Mouse (Mus musculus): ENCODE results near the gene Snrnp48. TPM values are rescaled to one million over a fixed set of nuclear protein-coding genes. Genes with fewer than 3 reads are reported as not detected.

The Snrnp48 gene
- polyA plus RNA-seq (2016; fragmentation: Nextera tagmentation; extraction: Ambion mirVana): 35.5 and 36.4 TPM in 2 replicates

- Histone ChIP-seq H3K27me3 (ENCODE audit: low read depth, poor library complexity, severe bottlenecking) (no peaks in the 10 kb centered on the region), H3K27ac (peak within 1 kb of the TSS; percentile 88), H3K4me1 (peaks cover 7% of the 10 kb centered on the region; the same call in 1 of the 2 replicates), H3K36me3 (peaks cover 22% of the 10 kb centered on the region), H3K9me3 (replicated peaks) (no peaks in the 10 kb centered on the region), H3K4me3 (peak within 1 kb of the TSS; percentile 75)
- WGBS: under 1% methylated on average over 59 of the region's 59 CpGs
- peak; percentile 90 for DNase-seq (ENCODE audit: low spot score)
These were observed at the start of gene Snrnp48 for GRCm38 (mm10) chr13:38204702-38205482. TSS of gene Snrnp48 (plus strand) at chr13:38204938.

- Histone ChIP-seq H3K9me3 (replicated peaks) (no peaks in the 10 kb centered on the region), H3K27me3 (ENCODE audit: low read depth, poor library complexity, severe bottlenecking) (peaks cover 49% of the 10 kb centered on the region), H3K4me3 (no peak overlapping the region), H3K27ac (no peak overlapping the region), H3K36me3 (no peaks in the 10 kb centered on the region), H3K4me1 (peaks cover 20% of the 10 kb centered on the region)
- DNase-seq (ENCODE audit: low spot score): no peak
- 2% methylated on average over 2 of the region's 2 CpGs for WGBS
These were observed 49.2 kb upstream of the Snrnp48 start for GRCm38 (mm10) chr13:38155523-38155922.

GRCm38 (mm10) chr13:38157635-38158034, 47.1 kb upstream of the Snrnp48 start:
- no peak for DNase-seq (ENCODE audit: low spot score)
- Histone ChIP-seq H3K9me3 (replicated peaks) (no peaks in the 10 kb centered on the region), H3K27me3 (ENCODE audit: low read depth, poor library complexity, severe bottlenecking) (peaks cover 28% of the 10 kb centered on the region), H3K27ac (no peak overlapping the region), H3K4me3 (no peak overlapping the region), H3K4me1 (peaks cover 1% of the 10 kb centered on the region), H3K36me3 (no peaks in the 10 kb centered on the region)
- WGBS: 36% methylated on average over 6 of the region's 6 CpGs

GRCm38 (mm10) chr13:38162002-38162401, 42.7 kb upstream of the Snrnp48 start:
- Histone ChIP-seq H3K4me1 (no peaks in the 10 kb centered on the region), H3K4me3 (no peak overlapping the region), H3K27me3 (ENCODE audit: low read depth, poor library complexity, severe bottlenecking) (peaks cover 3% of the 10 kb centered on the region; the same call in 1 of the 2 replicates), H3K27ac (no peak overlapping the region), H3K9me3 (replicated peaks) (no peaks in the 10 kb centered on the region), H3K36me3 (no peaks in the 10 kb centered on the region)
- DNase-seq (ENCODE audit: low spot score): no peak
- 83% methylated on average over 2 of the region's 2 CpGs for WGBS

- no peak for DNase-seq (ENCODE audit: low spot score)
- 65% methylated on average over 11 of the region's 11 CpGs for WGBS
- no peaks in the 10 kb centered on the region for H3K4me1 ChIP-seq
These were observed 42.1 kb upstream of the Snrnp48 start for GRCm38 (mm10) chr13:38162668-38163067.

GRCm38 (mm10) chr13:38164932-38165331, 39.8 kb upstream of the Snrnp48 start:
- H3K9me3 ChIP-seq (replicated peaks): no peaks in the 10 kb centered on the region
- no peaks in the 10 kb centered on the region for H3K27me3 ChIP-seq (ENCODE audit: low read depth, poor library complexity, severe bottlenecking)
- H3K4me1 ChIP-seq: peaks cover 5% of the 10 kb centered on the region
- H3K36me3 ChIP-seq: no peaks in the 10 kb centered on the region
- no peak overlapping the region for H3K4me3 ChIP-seq
- WGBS: 93% methylated on average over 11 of the region's 11 CpGs
- DNase-seq (ENCODE audit: low spot score): no peak
- H3K27ac ChIP-seq: no peak overlapping the region

More at GRCm38 (mm10) chr13:38162668-38163067, 42.1 kb upstream of the Snrnp48 start:
- Histone ChIP-seq H3K4me3 (no peak overlapping the region), H3K36me3 (no peaks in the 10 kb centered on the region), H3K9me3 (replicated peaks) (no peaks in the 10 kb centered on the region), H3K27me3 (ENCODE audit: low read depth, poor library complexity, severe bottlenecking) (peaks cover 3% of the 10 kb centered on the region; the same call in 1 of the 2 replicates), H3K27ac (0 out of 2 replicates have a peak overlapping the region, but pooled peaks have one; percentile 19)

- Histone ChIP-seq H3K4me1 (peaks cover 9% of the 10 kb centered on the region), H3K9me3 (replicated peaks) (no peaks in the 10 kb centered on the region), H3K27me3 (ENCODE audit: low read depth, poor library complexity, severe bottlenecking) (no peaks in the 10 kb centered on the region), H3K4me3 (no peak overlapping the region), H3K27ac (no peak overlapping the region), H3K36me3 (no peaks in the 10 kb centered on the region)
- DNase-seq (ENCODE audit: low spot score): no peak
- 88% methylated on average over 3 of the region's 3 CpGs for WGBS
These were observed 37.7 kb upstream of the Snrnp48 start for GRCm38 (mm10) chr13:38167056-38167455.

GRCm38 (mm10) chr13:38170707-38171144, 34.0 kb upstream of the Snrnp48 start:
- no peaks in the 10 kb centered on the region for H3K9me3 ChIP-seq (replicated peaks)
- no peak overlapping the region for H3K27ac ChIP-seq
- H3K4me1 ChIP-seq: peaks cover 9% of the 10 kb centered on the region
- no peak overlapping the region for H3K4me3 ChIP-seq
- DNase-seq (ENCODE audit: low spot score): no peak
- WGBS: 76% methylated on average over 4 of the region's 4 CpGs
- no peaks in the 10 kb centered on the region for H3K36me3 ChIP-seq
- no peaks in the 10 kb centered on the region for H3K27me3 ChIP-seq (ENCODE audit: low read depth, poor library complexity, severe bottlenecking)

- peaks cover 8% of the 10 kb centered on the region; the same call in 1 of the 2 replicates for H3K9me3 ChIP-seq (replicated peaks)
- H3K4me1 ChIP-seq: no peaks in the 10 kb centered on the region
- WGBS: 90% methylated on average over 10 of the region's 10 CpGs
- H3K4me3 ChIP-seq: no peak overlapping the region
- H3K27ac ChIP-seq: no peak overlapping the region
- DNase-seq (ENCODE audit: low spot score): no peak
- H3K27me3 ChIP-seq (ENCODE audit: low read depth, poor library complexity, severe bottlenecking): no peaks in the 10 kb centered on the region
- H3K36me3 ChIP-seq: peaks cover 20% of the 10 kb centered on the region; the same call in 1 of the 2 replicates
These were observed 11.3 kb upstream of the Snrnp48 start for GRCm38 (mm10) chr13:38193406-38193805.

- H3K4me3 ChIP-seq: no peak overlapping the region
- 84% methylated on average over 6 of the region's 6 CpGs for WGBS
- H3K9me3 ChIP-seq (replicated peaks): 0 out of 2 replicates have a peak, but pooled peaks cover 2% of the 10 kb centered on the region
- H3K4me1 ChIP-seq: peaks cover 7% of the 10 kb centered on the region; the same call in 1 of the 2 replicates
- peaks cover 6% of the 10 kb centered on the region; the same call in 1 of the 2 replicates for H3K36me3 ChIP-seq
- DNase-seq (ENCODE audit: low spot score): no peak
- H3K27me3 ChIP-seq (ENCODE audit: low read depth, poor library complexity, severe bottlenecking): no peaks in the 10 kb centered on the region
- H3K27ac ChIP-seq: no peak overlapping the region
These were observed 3.3 kb upstream of the Snrnp48 start for GRCm38 (mm10) chr13:38201413-38201812.

GRCm38 (mm10) chr13:38204171-38204570, 567 bp upstream of the Snrnp48 start:
- peak overlapping the region; percentile 75 for H3K4me3 ChIP-seq
- 50% methylated on average over 4 of the region's 4 CpGs for WGBS
- peaks cover 7% of the 10 kb centered on the region; the same call in 1 of the 2 replicates for H3K4me1 ChIP-seq
- no peaks in the 10 kb centered on the region for H3K27me3 ChIP-seq (ENCODE audit: low read depth, poor library complexity, severe bottlenecking)
- DNase-seq (ENCODE audit: low spot score): no peak
- H3K36me3 ChIP-seq: peaks cover 15% of the 10 kb centered on the region
- H3K9me3 ChIP-seq (replicated peaks): no peaks in the 10 kb centered on the region
- H3K27ac ChIP-seq: no peak overlapping the region

GRCm38 (mm10) chr13:38211122-38211521, 6.4 kb downstream of the Snrnp48 start:
- Histone ChIP-seq H3K4me3 (no peak overlapping the region), H3K4me1 (peaks cover 1% of the 10 kb centered on the region; the same call in 1 of the 2 replicates), H3K27ac (no peak overlapping the region), H3K9me3 (replicated peaks) (no peaks in the 10 kb centered on the region), H3K36me3 (peaks cover 81% of the 10 kb centered on the region), H3K27me3 (ENCODE audit: low read depth, poor library complexity, severe bottlenecking) (no peaks in the 10 kb centered on the region)
- DNase-seq (ENCODE audit: low spot score): no peak
- WGBS: 93% methylated on average over 5 of the region's 5 CpGs

- no peak overlapping the region for H3K27ac ChIP-seq
- H3K36me3 ChIP-seq: peaks cover 97% of the 10 kb centered on the region
- no peaks in the 10 kb centered on the region for H3K4me1 ChIP-seq
- H3K4me3 ChIP-seq: no peak overlapping the region
- H3K9me3 ChIP-seq (replicated peaks): no peaks in the 10 kb centered on the region
- DNase-seq (ENCODE audit: low spot score): no peak
- no peaks in the 10 kb centered on the region for H3K27me3 ChIP-seq (ENCODE audit: low read depth, poor library complexity, severe bottlenecking)
- WGBS: 96% methylated on average over 3 of the region's 3 CpGs
These were observed 13.9 kb downstream of the Snrnp48 start for GRCm38 (mm10) chr13:38218686-38219085.
